Mouse (Mus musculus) 3T3-L1 (cell line): ENCODE results near the gene Ppp1r12b.

Source experiments
- DNase-seq: peaks from one replicate; pipeline ENCODE4 v3.0.0-alpha.2; 2015; ENCODE audit warnings: low read depth, low spot score

The Ppp1r12b gene

DNA sequence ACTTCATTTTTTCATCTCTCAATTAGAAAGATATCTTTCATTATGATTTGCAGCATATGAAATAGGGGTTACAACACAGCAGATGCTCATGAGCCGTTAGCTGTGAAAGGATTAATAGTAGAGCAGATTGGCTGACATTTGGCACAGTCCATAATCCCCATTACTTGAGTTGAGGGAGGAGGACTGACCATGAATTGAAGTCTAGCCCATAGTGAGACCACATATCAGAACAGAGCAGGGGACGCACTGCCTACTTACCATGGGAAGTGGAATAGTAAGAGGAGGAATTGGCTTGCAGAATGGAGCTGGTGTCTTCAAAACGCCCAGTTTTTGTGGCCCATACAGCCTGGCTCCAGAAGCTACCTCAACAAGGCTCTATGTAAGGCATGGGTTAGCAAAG is 159.2 kb downstream of the Ppp1r12b start:
- DNase-seq, result no peak

DNA sequence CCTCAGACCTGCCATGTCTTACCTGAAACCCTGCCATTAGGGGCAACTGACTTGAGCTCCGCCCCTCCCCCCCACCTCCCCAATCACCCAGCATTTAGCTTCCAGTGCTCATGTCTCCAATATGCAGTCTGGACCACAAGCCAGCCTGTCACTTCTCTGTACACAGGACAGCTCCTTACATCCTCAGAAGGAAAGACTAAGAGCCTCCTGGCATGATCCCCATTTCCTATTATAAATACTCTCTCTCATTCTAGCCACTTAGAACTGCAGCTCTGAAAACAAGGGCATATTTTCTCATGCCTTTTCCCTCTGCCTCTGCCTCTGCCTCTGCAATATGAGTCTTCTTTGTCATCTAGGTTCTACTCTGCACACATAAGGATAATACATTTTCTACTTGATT is 159.7 kb downstream of the Ppp1r12b start:
- DNase-seq, result no peak

DNA sequence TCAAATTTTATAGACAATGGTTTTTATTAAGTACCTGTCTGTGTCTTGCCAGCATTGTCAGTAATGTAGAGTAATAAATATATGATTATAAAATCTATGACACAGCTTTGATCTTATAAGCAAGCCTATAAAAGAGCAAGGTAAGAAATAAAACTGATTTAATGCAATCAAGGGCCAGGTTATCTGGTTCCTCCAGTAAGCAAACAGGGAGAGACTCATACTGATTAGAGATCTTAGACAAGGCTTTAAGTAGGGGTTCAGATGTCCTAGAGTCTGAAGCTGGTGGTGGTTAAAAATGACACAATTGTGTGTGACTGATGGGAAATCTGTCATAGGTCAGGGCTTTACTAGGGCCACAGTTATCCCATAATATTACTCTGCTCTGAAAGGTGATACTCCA is 164.3 kb downstream of the Ppp1r12b start:
- no peak for DNase-seq

DNA sequence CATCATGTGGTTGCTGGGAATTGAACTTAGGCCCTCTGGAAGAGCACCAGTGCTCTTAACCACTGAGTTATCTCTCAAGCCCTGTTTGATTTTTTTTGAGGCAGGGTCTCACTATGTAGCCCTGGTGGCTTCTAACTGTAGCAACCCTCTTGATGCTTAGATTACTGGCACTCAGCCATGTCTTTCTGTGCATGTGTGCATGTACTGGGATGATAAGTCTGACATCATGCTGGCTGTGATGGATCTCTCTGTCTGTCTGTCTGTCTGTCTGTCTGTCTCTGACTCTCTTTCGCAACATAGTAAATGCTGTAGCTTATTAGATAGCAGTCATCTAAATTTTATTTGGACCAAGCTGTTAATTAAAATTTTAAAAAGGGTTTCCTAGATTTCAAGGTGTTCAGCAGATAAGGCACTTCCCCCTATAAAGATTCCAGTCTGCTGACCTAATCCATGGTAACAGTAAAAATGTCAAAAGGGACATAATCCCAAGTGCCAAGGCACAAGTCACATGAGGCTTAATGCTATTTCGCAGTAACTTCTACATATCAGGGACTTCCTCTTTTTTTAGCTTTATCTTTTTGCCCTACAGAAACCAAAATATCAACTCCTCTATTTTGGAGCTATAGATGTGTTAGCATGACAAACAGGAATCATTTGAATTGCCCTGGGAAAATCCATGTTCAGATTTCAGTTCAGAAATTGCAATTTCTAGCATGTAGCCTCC is 164.9 kb downstream of the Ppp1r12b start:
- no peak for DNase-seq

DNA sequence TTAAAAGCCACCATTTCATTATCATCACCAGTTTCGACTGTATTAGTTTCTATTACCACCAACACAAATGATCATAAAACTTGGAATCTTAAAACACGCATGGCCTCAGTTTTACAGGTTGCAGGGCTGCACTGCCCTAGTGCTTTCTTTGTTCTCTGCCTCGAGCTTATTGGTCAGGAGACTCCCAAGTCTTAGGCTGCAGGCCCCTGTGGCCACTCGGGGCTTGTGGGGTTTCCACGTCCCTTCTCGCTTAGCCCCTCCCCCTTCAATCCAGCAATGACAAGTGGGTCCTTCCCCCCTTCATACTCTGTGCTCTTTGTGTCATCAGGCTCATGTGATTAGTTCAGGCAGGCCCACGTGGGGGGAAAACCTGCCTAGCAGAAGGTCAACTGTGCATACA is 167.6 kb downstream of the Ppp1r12b start:
- no peak for DNase-seq

DNA sequence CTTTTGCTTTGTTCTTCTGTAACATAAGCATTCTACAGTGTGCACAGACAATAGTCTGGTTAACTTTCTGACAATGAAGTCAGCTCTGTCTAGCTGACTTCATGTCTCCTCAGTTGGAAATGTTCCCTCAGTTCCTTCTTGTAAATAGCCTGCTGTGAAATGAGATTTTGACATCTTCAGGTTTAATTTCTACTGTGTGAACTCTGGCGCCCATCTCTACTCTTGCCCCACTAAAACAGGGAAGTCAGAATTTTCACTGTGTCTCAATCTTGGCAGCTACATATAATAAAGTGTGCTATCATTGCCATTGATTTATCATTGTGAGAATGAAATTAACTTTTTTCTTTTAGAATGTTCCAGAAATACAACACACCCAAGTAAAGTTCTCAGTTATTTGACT is 170.8 kb downstream of the Ppp1r12b start:
- no peak for DNase-seq

DNA sequence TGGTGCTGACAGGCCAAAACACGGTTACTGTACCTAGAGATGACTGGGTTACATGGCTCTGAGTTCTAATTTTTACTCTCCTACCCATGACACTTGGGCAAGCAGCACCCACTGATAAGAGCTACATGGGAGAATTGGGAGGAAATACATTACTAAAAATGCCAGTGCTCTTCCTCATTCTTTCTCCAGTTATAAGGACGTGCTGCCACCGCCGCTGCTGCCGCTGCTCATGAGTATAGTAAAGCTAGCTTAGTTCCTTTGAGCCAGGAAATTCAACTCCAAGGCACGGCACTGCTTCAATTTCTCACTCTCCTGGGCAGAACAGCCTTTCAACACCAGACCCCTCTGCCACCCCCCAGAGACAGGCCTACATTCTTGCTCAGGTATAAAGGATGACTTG is 171.3 kb downstream of the Ppp1r12b start:
- DNase-seq, result no peak

DNA sequence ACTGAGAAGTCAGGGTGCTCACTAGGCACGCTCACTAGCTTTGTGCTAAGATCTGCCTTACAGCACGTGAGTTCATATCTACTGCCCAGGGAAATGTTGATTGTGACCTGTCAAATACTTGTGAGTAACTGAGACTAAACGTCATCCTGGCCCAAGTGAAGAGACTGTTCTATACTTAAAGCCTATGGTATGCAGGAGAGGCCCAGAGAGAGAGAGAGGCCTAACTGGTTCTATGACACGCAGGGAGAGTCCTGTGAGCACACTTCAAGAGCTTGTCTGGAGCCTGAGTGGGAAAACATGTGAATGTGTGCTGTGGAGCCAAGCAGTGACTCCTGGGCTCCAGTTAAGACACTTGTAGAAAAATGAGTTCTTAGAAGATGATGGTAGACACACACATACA is 171.8 kb downstream of the Ppp1r12b start:
- DNase-seq, result no peak

DNA sequence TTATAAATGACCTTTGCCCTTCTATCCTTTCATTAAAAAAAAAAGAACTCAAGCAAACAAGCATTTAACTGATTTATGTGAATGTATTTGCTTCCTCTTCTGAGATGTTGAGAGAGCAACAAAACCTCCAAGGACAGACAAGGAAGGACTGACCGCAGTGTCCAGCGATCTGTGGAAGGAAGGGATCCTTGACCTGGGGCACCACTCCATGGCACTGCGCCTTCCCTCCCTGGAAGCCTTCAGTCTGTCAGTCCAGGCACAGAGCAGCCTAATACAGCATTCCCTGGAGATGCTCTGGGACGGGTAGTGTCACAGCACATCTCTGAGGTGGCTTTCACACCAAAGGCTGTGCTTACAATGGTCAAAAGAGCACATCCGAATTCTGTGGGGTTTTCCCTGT is 172.9 kb downstream of the Ppp1r12b start:
- DNase-seq, result no peak

DNA sequence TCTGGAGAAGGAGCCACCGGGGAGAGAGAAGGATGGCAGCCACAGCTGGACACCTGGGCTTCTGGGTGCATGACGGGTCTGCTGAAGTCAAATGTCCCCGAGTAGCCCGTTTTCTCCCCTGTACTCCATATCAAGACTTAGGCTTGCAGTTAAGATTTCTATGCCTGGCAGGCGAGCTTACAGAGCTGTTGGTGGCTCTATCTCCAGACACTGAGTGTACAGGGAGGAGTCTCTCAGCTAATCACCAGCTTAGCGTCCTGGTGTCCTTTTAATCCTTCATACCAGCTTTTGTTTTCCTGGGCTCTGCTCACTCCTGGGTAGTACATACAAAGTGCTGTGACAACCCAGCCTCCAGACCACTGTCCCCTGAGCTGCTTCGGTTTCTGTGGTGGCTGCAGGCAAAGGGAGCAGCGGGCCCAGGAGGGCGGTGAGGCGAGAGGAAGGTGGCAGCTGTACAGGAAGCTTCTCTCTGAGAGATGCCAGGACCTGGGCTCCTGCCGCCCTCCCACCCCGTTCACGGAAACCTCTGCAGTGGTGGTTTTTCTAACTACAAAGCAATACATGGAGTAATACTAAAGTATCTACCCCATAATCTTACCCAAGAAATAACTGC is 177.7 kb downstream of the Ppp1r12b start:
- DNase-seq, result no peak

DNA sequence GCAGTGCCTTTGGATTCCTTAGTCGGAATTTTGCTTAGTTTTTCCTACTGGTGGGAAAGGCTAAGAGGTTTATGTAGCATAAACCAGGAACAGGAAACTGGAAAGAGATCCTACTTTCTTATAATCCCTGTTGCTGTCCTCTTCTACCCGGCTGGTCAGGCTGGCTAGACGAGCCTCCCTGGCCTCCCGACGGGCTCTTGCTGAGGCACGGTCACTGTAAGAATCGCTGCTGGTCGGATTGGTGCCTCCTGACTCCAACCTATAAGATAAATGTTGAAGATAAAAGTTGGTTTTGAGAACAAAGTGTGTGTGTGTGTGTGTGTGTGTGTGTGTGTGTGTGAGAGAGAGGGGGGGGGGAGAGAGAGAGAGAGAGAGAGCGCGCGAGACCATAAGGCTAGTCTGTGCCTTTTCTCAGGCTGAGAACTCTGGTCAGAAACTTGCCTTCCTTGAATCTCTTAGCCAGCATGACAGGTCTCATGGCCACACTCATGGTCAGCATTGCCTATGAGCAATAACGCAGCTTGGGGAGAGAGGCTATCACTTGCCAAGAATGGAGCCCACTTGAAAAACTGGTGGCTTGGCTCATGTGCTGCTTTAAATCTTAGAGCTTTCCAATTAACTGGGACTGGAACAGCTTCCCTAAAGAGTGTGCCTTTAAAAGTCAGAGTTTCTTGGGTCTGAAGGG is 178.4 kb downstream of the Ppp1r12b start:
- no peak for DNase-seq

DNA sequence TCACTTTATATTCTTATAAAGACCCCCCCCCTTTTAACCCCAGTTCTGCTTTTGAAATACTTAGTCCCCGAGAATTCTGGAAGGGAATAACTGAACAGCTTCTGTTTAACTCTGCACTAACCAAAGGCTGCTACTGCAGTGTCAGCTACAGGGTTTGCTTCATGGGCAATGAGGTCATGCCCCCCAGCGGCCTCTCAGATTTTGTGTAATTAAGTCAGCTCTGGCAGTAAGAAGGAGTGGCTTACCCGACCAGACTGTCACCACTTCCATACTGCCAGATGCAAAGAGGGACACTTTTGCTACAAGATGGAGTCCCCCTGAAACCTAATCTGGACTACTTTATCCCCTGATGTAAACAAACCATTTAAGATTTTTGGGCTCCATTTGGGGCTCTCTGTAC is 180.1 kb downstream of the Ppp1r12b start:
- no peak for DNase-seq

DNA sequence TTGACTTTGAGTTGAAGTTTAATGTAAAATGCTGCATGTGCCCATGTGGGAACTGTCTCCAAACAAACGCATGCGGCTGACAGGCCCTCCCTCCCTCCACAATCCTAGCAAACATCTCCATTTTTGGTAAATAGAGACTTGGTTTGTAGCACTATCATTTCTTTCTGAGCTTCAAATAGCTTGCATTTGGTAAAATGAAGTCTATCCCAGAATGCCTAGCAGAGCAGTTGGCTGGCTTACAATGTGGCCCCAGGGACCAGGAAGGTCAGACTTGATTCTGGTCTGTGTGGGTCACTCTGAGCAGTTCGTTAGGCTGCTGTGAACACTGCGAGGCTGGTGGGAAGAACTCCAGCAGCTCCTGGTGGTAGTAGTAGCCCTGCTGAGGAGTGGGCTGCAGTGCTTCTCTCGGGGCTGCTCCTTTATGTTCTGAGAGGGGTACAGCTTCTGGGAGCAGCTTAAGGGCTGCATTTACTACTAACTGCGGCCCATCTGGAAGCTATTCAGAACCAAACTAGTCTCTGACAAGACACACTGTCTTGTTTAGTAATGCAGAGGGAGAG is 180.9 kb downstream of the Ppp1r12b start:
- no peak for DNase-seq

DNA sequence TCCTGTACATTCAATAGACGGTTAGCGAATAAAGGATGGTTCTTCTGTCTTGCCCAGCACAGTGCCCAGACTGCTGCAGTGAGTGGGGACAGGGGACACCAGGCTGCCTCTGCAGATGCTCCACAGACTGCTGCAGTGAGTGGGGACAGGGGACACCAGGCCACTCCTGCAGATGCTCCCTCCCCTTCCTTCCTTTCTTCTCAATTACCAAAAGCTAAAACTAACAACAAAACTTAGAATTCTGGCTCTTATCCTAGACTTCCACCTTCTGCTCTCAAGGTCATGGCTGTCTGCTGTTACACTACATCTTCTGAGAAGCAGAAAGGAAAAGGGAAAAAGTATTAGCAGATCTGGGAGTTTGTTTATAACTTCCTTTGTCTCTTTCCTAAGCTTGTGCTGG is 181.5 kb downstream of the Ppp1r12b start:
- no peak for DNase-seq

DNA sequence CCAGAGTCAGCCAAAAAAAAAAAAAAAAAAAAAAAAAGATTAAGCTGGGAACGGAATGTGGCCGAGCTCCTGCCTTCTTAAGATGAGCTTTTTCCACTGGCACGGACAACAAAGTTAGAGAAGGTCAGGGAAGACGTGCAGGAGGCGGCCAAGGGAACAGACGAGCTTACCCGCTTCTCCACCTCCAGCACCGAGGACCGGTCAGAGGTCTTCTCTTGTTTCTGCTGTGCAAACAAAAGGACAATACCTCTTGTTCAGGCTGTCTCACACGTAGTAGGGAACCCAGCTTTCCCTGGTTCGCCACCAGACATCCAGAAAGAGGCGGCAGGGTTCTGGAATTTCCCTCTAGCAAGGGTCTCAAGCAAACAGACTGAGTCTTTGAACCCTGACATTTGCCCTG is 182.5 kb downstream of the Ppp1r12b start:
- no peak for DNase-seq

DNA sequence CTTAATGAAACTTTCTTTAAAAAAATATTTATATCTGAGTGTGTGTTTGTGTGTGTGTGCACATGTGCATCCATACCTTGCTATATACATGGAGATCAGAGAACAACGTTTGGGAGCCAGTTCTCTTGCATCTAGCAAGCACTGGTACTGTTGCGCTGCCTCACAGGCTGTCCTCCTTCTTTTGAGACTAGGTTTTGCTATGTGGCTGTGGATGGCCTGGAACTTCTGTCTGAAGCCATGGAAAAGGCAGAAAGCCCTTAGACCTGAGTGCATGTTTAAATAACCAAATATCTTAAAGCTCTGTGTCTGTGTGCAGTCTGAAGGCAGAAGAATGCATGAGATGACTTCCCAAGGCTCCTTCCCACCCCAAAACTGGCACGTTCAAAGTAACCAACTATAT is 182.9 kb downstream of the Ppp1r12b start:
- DNase-seq, result no peak

DNA sequence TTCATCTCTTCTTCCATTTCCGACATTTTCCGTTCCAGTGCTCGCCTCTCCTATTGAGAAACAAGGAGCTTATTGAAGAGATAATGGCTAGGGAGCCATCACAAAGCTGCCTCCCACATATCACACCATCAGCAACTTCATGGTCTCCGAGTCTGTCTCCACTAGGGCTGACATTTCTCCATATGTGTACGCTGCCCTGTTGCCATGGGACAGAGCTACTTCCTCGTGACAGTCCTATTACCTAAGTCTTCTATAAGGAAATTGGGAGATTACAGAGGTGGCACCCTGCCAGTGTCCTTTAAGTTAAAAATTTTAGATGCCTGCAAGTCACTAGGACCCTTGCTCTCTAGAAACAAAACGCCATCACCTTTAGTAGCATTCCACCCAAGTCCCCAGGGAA is 183.7 kb downstream of the Ppp1r12b start:
- DNase-seq, result no peak

DNA sequence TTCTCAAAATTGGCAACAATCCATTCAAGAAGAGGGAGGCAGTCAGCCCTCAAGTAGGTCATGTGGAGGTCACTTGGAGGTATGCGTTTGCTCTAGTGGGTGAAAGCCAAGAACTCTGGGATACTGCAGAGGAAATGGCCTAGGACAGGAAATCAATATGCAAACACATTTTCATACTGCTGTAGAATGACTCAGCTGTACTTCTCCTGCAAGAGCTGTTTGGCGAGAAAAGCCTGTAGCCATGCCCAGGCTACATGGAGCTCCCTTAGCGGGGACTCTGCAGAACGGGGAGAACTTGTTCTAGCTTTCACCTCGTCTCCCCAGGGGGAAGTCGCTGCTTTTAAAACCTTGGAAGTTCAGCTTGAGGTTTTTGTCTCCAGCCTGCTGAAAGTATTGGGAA is 184.4 kb downstream of the Ppp1r12b start:
- DNase-seq, result peak; percentile 91

DNA sequence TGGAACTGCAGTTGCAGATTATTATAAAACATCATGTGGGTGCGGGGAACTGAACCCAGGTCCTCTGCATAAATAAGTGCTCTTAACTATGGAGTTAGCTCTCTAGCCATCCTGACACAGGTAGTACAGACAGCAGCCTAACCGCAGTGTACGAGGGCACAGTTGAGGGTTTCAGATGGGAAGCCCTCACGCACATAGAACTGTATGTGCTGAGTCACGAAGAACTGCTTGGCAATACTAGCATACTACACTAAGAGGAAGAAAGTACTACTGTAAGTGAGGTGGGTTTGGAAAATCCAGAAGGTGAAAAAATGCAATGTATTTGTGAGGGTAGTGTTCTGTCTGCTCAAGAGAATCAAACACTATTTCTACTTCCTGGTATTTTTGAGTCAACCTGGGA is 185.4 kb downstream of the Ppp1r12b start:
- DNase-seq, result no peak

DNA sequence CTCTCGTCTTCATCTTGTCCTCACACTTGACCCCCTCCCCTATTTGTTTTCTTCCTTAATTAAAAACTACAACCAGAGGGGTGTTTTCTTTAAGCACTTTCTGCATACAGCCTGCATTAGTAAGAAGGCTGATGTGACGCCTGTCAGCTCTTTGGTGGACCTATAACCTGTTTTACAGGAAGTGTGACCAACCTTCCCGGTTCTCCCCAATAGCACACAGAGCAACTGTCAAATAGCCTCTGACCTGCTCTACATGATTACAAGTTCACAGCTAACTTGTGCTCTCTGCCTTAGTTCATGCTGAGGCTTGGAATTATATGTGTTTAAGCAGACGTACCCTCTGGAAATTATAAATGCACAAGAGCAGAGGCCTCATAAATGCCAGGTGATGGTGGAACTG is 189.3 kb downstream of the Ppp1r12b start:
- DNase-seq, result no peak

DNA sequence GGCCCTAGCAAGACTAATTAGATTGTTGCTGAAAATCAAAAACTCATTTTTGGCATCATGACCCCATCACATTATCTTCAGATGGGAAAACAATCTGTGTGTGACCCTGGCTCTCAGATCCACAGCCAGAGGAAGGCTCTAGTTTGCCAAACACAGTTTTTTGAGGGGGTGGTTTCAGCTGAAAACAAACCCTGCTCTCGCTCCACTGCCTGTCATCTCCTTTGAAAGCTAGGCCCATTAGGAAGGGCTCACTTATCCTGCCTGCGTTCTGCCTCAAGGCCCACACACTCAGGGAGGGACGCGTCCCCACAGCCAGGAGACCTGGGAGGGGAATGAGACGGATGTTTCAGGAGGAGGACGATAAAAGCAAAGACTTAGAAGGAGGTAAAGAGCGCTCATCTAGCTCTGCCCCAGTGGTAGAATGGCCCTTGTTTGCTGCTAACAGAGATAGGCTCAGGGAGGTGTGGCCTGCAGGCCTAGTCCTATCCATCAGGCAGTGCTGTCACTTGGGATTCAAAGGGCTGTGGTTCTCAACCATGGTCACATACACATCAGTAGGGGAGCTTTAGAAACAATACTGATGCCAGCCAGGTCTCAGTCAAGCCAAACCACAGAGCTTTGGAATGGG is 190.8 kb downstream of the Ppp1r12b start:
- DNase-seq, result peak; percentile 35

DNA sequence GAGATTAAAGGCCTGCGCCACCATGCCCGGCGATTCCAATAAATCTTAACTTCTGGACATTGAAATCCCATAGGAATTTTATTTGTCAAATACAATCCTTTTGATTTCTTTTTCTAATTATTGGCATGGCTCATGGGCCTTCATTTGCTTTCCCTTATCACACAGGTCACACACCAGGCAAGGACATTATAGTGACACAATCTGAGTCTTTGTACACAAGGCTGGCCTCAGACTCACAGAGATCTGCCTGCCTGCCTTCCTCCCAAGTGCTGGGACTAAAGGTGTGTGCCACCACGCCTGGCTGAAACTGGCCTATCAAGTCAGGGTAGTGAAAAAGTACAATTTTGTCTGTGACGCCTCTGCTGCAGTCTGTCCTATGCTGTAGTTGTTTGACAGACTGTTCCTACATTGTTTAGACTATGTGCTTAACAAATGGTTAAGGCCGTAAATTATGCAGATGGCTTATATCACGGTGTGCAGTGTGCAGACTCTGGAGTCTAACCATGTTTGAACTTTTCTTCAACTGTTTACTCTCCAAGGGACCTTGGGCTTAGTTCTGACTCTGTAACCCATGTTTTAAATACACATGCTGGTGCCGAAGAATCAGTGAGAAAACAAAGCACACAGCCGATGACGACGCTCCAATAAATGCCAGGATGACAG is 191.8 kb downstream of the Ppp1r12b start:
- DNase-seq, result no peak
